Mouse (Mus musculus) heart, embryonic 10.5 days (tissue): ENCODE measurements around the gene Col12a1. TPM values are rescaled to one million over a fixed set of nuclear protein-coding genes. Genes with fewer than 3 reads are reported as not detected.
"Not testable (repeated sequence)": the region's sequence is repeated elsewhere in the genome, so short reads cannot be mapped to it uniquely, and the experiment has no call there.

ENCODE experiments used
- DNase-seq: peaks from one replicate; pipeline ENCODE4 v3.0.0-alpha.2; 2017; ENCODE audit warnings: low spot score
- H3K27ac ChIP-seq: fragments of 300-500 bp; sonication (generic); 2 replicates; pipeline ENCODE4 v1.5.1; 2016; ENCODE audit warnings: mild to moderate bottlenecking
- H3K27me3 ChIP-seq: fragments of 300-500 bp; sonication (generic); 2 replicates; pipeline ENCODE4 v1.6.1; 2016; ENCODE audit warnings: mild to moderate bottlenecking; ENCODE audit not compliant: poor library complexity, insufficient read depth, severe bottlenecking
- H3K36me3 ChIP-seq: fragments of 300-500 bp; sonication (generic); 2 replicates; pipeline ENCODE4 v1.6.1; 2016; ENCODE audit warnings: mild to moderate bottlenecking, moderate library complexity
- H3K4me1 ChIP-seq: fragments of 300-500 bp; sonication (generic); 2 replicates; pipeline ENCODE4 v1.6.1; 2016; ENCODE audit warnings: mild to moderate bottlenecking
- H3K4me3 ChIP-seq: fragments of 300-500 bp; sonication (generic); 2 replicates; pipeline ENCODE4 v1.5.1; 2016; ENCODE audit warnings: mild to moderate bottlenecking, moderate library complexity
- H3K9me3 ChIP-seq: fragments of 300-500 bp; sonication (generic); 2 replicates; pipeline ENCODE4 v1.6.1; 2016; ENCODE audit warnings: mild to moderate bottlenecking, moderate library complexity
- WGBS: fragments of 180-500 bp; shearing (Covaris S2); methylation state at CpG from one replicate; pipeline ENCODE4 v1.1.7; 2016; 5-methylcytosine and 5-hydroxymethylcytosine counted together
- polyA plus RNA-seq: library from polyadenylated mRNA; unstranded; fragments of >200 nt; fragmentation: Nextera tagmentation; extraction: Ambion mirVana; gene quantifications from 2 replicates; pipeline ENCODE4 v1.2.1, GENCODE M21; 2016

The Col12a1 gene
- polyA plus RNA-seq, 1 experiment from 2014 or later, result 11.1 TPM

DNA sequence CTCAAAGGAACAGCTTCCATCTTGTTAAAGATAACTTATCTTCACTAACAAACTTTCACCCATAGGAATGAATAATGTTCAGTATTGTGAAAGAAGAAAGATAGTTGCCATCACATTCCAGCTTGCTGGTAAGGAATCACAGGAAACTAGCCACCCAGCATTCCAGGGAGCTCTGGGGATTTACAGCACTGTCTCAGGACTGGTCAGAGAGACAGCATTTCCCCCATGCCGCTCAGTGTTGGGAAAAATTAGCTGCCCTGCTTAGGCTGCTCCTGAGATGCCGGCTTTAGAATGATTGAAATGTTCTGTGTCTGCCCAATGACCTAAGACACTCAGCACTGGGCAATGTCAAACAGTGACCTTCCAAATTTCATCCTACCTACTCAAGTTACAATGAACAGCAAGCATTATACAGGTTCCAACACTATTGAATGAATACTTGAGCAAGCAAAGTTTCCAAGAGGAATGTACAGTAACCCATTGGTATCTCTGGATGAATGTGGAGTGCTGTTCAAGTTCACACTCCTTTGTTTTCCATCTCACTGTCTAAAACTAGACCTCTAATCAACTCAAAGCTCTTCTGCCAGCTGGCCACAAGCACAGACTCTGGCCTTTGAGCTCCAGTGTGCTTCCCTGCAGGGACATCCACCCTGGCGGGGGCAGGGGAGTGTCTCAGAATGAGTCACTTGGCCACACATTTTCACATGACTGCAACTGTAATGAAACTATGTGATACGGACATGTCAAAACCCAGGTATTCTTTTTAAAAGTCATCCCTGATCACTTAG lies 38.0 kb downstream of the Col12a1 start:
- no peaks in the 10 kb centered on the region for H3K36me3 ChIP-seq
- WGBS, result 37% methylated on average over 4 of the region's 4 CpGs
- H3K9me3 ChIP-seq, result no peaks in the 10 kb centered on the region
- no peak for DNase-seq
- H3K27me3 ChIP-seq, result no peaks in the 10 kb centered on the region
- peak overlapping the region; percentile 74 for H3K27ac ChIP-seq
- H3K4me3 ChIP-seq, result no peak overlapping the region
- H3K4me1 ChIP-seq, result peaks cover 12% of the 10 kb centered on the region

DNA sequence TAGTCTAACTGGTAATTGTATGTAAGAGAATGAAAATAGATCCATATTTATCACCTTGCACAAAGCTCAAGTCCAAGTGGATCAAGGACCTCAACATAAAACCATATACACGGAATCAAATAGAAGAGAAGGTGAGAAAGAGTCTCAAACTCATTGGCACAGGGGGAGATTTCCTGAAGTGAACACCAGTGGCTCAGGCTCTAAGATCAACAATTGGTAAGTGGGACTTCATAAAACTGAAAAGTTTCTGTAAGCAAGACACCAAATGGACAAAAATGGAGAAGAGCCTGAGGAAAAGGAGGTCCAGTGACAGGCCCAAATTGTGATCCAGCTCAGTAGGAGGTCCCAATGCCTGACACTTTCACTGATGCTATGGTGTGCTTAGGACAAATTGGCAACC lies 49.8 kb downstream of the Col12a1 start:
- not testable (repeated sequence) for DNase-seq, H3K27me3 ChIP-seq, H3K4me3 ChIP-seq, H3K9me3 ChIP-seq, H3K36me3 ChIP-seq, H3K4me1 ChIP-seq, H3K27ac ChIP-seq
- 75% methylated on average over 1 of the region's 1 CpGs for WGBS

DNA sequence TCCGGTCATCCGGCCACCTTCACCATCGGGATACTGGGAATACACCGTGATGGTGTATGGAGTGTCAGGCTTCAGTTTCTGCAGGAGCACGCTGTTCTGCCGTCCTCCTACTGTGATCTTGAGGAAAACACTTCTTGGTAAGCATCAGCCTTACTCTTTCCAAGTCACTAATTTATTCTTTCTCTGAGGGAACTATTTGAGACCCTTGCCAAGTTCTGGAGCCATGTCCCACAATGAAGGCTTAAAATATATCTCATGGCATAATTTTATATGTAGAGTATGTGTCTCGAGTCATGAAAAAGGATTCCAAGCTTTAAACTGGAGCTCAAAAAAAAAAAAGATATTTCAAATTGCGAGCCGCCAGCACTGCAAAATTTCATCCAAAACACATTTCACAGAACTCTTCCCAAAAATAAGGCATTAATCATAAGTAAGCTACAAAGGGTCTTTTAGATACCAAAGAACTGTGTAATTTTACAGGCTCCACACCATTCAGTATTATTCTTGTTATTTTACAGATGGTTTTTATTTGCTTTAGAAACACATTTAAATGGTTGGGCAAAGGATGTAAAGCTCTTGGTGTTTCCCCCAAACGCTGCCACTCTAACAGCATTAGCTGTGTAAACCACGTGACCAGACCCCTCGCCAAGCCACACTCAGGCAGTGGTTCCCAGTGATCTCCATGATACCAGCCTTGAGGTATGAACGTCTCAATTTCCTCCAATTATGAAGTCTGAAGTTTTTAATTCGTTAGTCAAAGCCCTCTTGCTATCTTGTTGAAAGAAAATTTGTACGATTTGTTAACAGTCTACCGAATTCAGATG lies 65.1 kb downstream of the Col12a1 start:
- no peak for DNase-seq
- Histone ChIP-seq H3K4me1 (no peaks in the 10 kb centered on the region), H3K4me3 (no peak overlapping the region), H3K27me3 (no peaks in the 10 kb centered on the region), H3K36me3 (no peaks in the 10 kb centered on the region), H3K9me3 (no peaks in the 10 kb centered on the region), H3K27ac (no peak overlapping the region)
- 86% methylated on average over 16 of the region's 16 CpGs for WGBS

DNA sequence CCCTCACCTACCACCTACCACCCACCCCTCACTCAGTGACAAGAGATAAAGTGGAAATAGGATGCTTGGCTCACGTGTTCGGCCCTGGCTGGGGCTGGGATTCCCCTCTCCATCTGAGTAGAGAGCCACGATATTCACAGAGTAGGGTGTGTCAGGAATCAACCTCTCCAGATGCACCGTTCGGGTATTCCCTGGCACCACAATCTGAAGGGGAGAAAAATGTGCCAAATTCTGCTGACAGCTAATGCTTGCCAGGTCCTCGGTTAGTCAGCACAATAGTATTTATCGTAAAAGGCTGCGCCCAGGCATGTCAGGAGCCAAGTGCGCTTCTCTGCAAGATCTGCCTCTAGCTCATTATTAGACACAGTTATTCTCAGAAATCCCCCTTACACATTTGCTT lies 70.0 kb downstream of the Col12a1 start:
- WGBS, result 73% methylated on average over 9 of the region's 9 CpGs

DNA sequence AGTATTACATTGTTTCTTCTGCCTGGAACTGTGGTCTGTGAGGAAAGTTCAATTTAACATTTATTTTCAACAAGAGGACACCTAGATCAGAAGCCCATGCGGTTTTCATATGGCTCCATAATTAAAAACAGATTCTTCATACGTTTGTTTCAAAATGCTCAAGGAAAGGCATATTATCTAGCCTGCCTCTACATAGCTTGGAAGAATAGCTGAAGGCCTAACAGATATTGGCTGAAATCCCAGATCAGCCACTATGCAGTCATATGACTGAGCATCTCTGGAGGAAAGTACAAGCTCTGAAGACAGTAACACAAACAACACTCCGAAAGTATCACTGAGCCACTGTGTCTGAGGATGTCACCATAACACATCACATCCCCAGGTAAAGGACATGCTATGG lies 72.9 kb downstream of the Col12a1 start:
- no peaks in the 10 kb centered on the region for H3K9me3 ChIP-seq
- WGBS, result 82% methylated on average over 3 of the region's 3 CpGs
- no peaks in the 10 kb centered on the region for H3K27me3 ChIP-seq
- H3K4me1 ChIP-seq, result no peaks in the 10 kb centered on the region
- DNase-seq, result no peak
- H3K36me3 ChIP-seq, result no peaks in the 10 kb centered on the region
- H3K27ac ChIP-seq, result no peak overlapping the region
- H3K4me3 ChIP-seq, result no peak overlapping the region

More for the DNA sequence above, 70.0 kb downstream of the Col12a1 start:
- Histone ChIP-seq H3K9me3 (no peaks in the 10 kb centered on the region), H3K4me3 (no peak overlapping the region), H3K27ac (no peak overlapping the region), H3K4me1 (no peaks in the 10 kb centered on the region), H3K36me3 (no peaks in the 10 kb centered on the region), H3K27me3 (no peaks in the 10 kb centered on the region)
- no peak for DNase-seq

DNA sequence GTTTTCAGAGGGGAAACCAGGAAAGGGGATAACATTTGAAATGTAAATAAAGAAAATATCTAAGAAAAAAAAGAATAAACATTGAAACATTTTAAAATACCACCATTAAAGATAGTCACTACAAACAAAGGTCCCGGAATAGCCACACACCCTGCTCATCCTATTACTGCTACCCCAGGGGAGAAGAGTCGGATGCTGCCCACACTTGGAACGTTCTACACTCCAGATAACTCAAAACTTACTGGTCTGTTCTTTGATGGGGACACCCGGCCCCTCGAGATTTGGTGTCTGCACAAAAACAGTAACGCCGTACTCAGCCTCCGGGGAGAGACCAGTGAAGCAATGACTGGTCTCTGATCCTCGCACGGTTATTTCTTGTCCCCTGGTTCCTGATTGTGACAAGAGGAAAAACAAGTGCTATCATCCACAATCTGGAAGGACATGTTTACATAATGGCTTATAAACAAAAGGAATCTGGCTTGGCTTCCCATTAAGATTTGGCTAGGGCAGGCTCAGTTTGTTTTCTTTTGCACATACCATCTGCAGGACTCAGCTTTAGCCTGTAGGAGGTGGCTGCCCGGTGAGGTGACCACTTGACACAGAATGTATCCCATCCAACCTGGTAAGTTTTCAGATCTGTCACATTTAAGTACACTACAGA lies 79.1 kb downstream of the Col12a1 start:
- no peaks in the 10 kb centered on the region for H3K36me3 ChIP-seq
- no peaks in the 10 kb centered on the region for H3K9me3 ChIP-seq
- no peaks in the 10 kb centered on the region for H3K27me3 ChIP-seq
- H3K4me1 ChIP-seq, result peaks cover 12% of the 10 kb centered on the region; the same call in 1 of the 2 replicates
- 39% methylated on average over 11 of the region's 11 CpGs for WGBS
- no peak for DNase-seq
- H3K27ac ChIP-seq, result no peak overlapping the region
- no peak overlapping the region for H3K4me3 ChIP-seq

DNA sequence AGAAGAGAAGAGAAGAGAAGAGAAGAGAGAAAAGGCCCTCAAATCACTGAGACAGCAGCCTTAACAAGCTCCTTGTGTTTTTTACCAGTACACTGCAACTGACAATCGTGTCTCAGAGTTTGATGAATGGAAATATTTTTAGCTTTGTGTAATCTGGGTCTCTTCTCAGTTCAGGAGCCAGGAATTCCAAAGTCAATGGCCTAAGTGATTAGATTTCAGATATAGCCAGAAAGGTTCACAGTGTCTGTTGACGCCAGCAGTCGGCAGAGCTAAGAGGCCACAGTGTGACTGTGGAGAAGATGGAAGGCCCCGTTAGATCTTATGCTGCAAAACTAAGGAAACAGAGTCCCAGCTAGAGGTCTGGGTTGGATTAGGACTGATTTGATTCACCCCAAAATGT lies 80.8 kb downstream of the Col12a1 start:
- DNase-seq, result no peak
- H3K27ac ChIP-seq, result peak overlapping the region; percentile 54
- 18% methylated on average over 4 of the region's 4 CpGs for WGBS

DNA sequence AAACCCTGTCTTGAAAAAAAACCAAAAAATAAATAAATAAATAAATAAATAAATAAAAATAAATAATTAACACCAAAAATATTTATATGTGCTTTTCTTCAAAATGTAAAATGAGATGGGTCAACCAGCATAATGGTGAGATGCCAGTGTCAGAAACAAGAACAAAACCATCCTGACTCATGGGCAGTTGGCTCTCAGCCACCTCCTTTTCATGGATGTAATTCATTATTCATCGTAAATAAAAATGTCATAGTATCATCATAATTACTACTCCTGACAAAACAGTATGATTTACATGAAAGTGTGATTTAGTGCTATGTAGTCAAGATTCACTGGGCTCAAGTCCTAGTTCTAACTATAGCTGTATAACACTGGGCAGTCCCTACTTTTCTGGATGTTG lies 84.6 kb downstream of the Col12a1 start:
- Histone ChIP-seq H3K36me3 (no peaks in the 10 kb centered on the region), H3K4me1 (peaks cover 15% of the 10 kb centered on the region; the same call in 1 of the 2 replicates), H3K9me3 (no peaks in the 10 kb centered on the region), H3K4me3 (no peak overlapping the region), H3K27ac (no peak overlapping the region), H3K27me3 (no peaks in the 10 kb centered on the region)
- no peak for DNase-seq
- WGBS, result 88% methylated on average over 1 of the region's 1 CpGs

More for the DNA sequence above, 80.8 kb downstream of the Col12a1 start:
- Histone ChIP-seq H3K36me3 (no peaks in the 10 kb centered on the region), H3K4me1 (peaks cover 12% of the 10 kb centered on the region; the same call in 1 of the 2 replicates), H3K9me3 (no peaks in the 10 kb centered on the region), H3K4me3 (no peak overlapping the region), H3K27me3 (no peaks in the 10 kb centered on the region)

DNA sequence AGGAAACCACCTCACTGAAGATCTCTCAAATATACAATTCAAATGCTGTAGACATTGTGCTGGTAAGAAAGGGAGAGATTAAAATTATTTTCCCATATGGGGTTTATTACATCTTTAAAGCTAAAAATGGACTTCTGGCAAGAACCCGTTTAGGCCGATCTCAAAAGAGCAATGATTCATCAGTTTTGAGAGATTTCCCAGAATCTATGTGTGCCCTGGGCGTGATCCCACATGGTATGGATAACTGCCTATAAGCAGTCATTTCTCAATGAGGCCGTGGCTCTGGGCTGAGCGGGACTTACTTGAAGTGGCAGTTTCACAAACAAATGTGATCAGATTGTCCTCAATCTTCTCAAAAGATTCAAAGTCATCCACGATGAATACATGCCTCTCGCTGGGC lies 87.4 kb downstream of the Col12a1 start:
- H3K27me3 ChIP-seq, result no peaks in the 10 kb centered on the region

DNA sequence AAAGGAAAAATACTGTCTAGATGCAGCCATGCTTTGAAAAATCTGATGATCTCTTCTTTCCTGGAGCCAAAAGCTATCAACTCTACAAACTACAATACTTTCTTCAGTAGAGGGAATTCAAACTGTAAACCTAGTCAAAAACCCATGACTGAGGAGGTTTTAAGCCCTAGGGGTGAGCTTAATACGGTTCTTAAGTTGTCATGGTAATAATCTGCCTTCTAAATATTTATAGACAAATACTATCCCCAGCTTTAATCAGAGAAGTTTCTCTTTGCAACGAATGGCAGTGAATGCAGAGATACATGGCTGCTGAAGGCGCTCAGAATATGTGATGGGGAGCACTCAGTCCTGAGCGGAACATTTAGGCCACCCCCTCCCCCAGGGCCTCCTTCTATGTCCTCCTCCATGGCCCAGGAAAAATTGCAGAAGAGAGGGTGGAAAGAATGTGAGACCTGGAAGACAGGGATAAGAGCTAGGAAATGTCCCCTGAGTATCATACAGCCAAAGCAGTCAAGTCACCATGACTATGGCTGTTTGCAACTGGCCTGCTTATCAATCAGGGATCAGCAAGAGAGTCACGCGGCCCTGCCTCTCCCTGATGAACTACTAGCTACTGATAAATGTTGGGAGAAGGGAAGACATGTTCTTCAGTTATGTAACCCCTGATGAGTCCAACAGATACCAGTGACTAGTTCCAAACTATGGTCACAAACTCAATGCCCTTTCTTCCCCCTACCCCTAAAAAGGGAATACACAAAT lies 99.6 kb downstream of the Col12a1 start:
- Histone ChIP-seq H3K27ac (peak overlapping the region; percentile 62), H3K4me1 (peaks cover 19% of the 10 kb centered on the region; the same call in 1 of the 2 replicates), H3K27me3 (no peaks in the 10 kb centered on the region), H3K4me3 (no peak overlapping the region), H3K9me3 (no peaks in the 10 kb centered on the region), H3K36me3 (0 out of 2 replicates have a peak, but pooled peaks cover 1% of the 10 kb centered on the region)
- DNase-seq, result no peak
- 73% methylated on average over 6 of the region's 6 CpGs for WGBS

More for the DNA sequence above, 87.4 kb downstream of the Col12a1 start:
- Histone ChIP-seq H3K36me3 (no peaks in the 10 kb centered on the region), H3K27ac (no peak overlapping the region), H3K4me1 (0 out of 2 replicates have a peak, but pooled peaks cover 2% of the 10 kb centered on the region), H3K4me3 (no peak overlapping the region), H3K9me3 (no peaks in the 10 kb centered on the region)
- no peak for DNase-seq
- WGBS, result 92% methylated on average over 7 of the region's 7 CpGs

DNA sequence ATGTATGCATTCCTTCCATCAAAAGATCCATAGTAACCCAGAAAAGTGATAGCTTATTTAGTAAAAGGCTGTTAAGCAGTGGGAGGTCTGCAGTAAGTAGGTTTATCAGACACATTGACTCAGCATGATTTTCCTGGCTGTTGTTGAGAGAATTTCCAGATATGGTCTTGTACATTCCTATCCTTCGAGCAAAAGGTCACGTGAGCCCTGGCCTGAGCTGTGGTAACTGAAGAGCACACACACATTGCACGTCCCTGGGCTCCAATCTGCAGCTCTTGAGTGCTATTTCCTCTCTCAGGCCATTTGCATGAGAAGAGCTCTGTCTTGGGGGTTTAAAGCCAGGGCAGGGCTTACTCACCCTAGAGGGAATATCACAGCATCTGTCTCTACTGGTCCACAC lies 101.3 kb downstream of the Col12a1 start:
- Histone ChIP-seq H3K4me1 (peaks cover 19% of the 10 kb centered on the region; the same call in 1 of the 2 replicates), H3K27me3 (no peaks in the 10 kb centered on the region), H3K9me3 (no peaks in the 10 kb centered on the region), H3K4me3 (no peak overlapping the region), H3K36me3 (no peaks in the 10 kb centered on the region), H3K27ac (peak overlapping the region; percentile 83; the same call in 1 of the 2 replicates)
- peak; percentile 96 for DNase-seq
- 2% methylated on average over 3 of the region's 3 CpGs for WGBS

DNA sequence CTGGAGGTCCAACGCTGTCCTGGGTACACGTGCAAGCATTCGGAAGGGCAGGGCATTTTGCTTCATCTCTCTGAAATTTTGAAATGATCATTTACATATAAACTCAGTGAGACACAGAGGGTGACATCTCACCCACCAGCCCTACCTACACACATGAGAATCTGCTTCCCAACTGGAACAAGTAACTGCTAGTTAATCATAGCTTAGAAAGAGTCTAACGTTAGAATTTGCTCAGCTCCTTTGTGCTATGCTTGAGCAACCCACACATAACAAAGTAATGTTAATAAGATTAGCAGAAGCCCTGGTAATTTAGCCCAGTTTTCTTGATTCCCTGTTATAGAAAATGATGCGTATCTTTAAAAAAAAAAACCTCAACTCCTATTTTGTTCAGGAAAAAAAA lies 102.6 kb downstream of the Col12a1 start:
- Histone ChIP-seq H3K27ac (peak overlapping the region; percentile 83), H3K4me1 (peaks cover 16% of the 10 kb centered on the region; the same call in 1 of the 2 replicates), H3K4me3 (no peak overlapping the region), H3K27me3 (no peaks in the 10 kb centered on the region), H3K36me3 (no peaks in the 10 kb centered on the region), H3K9me3 (no peaks in the 10 kb centered on the region)
- no peak for DNase-seq
- WGBS, result 80% methylated on average over 5 of the region's 5 CpGs
